Mouse (Mus musculus): ENCODE data around the gene Zfp966. TPM values are rescaled to one million over a fixed set of nuclear protein-coding genes. Genes with fewer than 3 reads are reported as not detected.
"Not testable (repeated sequence)": the region's sequence is repeated elsewhere in the genome, so short reads cannot be mapped to it uniquely, and the experiment has no call there.

The Zfp966 gene
- 1 to 10 TPM; 5.5 to 5.8 TPM for total RNA-seq (2021)

DNA sequence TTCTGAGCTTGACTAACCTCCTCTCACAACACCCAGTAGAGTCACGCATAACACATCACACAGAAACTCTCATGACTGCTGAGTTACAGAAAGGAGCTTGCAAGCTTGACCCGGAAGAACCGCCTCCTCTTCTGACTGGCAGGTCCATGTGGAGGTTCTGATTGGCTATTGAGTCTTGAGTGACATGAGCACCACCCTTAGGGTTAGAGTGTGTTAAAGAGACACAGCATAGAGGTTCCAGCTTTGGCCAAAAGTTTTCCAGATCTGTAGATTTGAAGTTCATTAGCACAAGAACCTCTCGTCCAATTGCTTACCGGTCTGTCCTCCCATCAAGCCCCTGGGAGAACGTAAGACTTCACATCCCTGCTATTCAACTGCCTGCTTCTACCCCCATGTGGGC, at the start of gene Zfp966:
Gene Zfp966 (minus strand): TSS at position 101 of the 400 bp plus-strand sequence.
- intact Hi-C loops (cut with DNase I); DNase-seq: not testable (repeated sequence)

DNA sequence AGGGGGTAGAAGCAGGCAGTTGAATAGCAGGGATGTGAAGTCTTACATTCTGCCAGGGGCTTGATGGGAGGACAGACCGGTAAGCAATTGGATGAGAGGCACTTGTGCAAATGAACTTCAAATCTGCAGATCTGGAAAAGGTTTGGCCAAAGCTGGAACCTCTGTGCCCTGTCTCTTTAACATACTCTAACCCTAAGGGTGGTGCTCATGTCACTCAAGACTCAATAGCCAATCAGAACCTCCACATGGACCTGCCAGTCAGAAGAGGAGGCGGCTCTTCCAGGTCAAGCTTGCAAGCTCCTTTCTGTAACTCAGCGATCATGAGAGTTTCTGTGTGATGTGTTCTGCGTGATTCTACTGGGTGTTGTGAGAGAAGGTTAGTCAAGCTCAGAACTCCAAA, 34.1 kb upstream of the Zfp966 start, which contains the start of gene Gm2026:
Gene Gm2026 (plus strand): TSS at position 301 of the 400 bp plus-strand sequence.
- intact Hi-C loops (cut with DNase I); DNase-seq: not testable (repeated sequence)

DNA sequence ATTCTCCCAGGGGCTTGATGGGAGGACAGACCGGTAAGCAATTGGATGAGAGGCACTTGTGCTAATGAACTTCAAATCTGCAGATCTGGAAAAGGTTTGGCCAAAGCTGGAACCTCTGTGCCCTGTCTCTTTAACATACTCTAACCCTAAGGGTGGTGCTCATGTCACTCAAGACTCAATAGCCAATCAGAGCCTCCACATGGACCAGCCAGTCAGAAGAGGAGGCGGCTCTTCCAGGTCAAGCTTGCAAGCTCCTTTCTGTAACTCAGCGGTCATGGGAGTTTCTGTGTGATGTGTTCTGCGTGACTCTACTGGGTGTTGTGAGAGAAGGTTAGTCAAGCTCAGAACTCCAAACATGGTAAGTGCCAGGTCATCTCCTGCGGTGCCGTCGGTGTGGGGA, 61.9 kb downstream of the Zfp966 start, which contains the start of gene Gm6710:
Gene Gm6710 (plus strand): TSS at position 196 of the 400 bp plus-strand sequence.
- DNase-seq; intact Hi-C loops (cut with DNase I): not testable (repeated sequence)

Other genes starting within 250 kb of the Zfp966 start
- 1 to 10 TPM; 6.9 to 8.1 TPM for gene Zfp969, start 227.5 kb downstream of the Zfp966 start, total RNA-seq (2021)
- not detected for gene Gm2007, start 189.6 kb downstream of the Zfp966 start, total RNA-seq (2021)
- gene Gm14288, start 130.0 kb downstream of the Zfp966 start, total RNA-seq (2021) = 1 to 10 TPM; 2.9 to 5.6 TPM
- 10 to 100 TPM; 14.0 to 18.9 TPM for gene Gm6710, start 61.9 kb downstream of the Zfp966 start, total RNA-seq (2021)
- 10 to 100 TPM; 16.1 to 23.7 TPM for gene Gm2026, start 34.2 kb upstream of the Zfp966 start, total RNA-seq (2021)
- gene Gm2004, start 218.7 kb upstream of the Zfp966 start, total RNA-seq (2021) = 10 to 100 TPM in 1 of 2 experiments, 1 to 10 TPM in 1; 8.4 to 13.0 TPM